Mouse (Mus musculus): ENCODE data around the gene Csnk1g2.

The Csnk1g2 gene

GRCm38 (mm10) chr10:80665459-80665858 is 42.8 kb downstream of the Csnk1g2 start:
- no peak for DNase-seq (ENCODE audit: low read depth, low spot score)

DNA sequence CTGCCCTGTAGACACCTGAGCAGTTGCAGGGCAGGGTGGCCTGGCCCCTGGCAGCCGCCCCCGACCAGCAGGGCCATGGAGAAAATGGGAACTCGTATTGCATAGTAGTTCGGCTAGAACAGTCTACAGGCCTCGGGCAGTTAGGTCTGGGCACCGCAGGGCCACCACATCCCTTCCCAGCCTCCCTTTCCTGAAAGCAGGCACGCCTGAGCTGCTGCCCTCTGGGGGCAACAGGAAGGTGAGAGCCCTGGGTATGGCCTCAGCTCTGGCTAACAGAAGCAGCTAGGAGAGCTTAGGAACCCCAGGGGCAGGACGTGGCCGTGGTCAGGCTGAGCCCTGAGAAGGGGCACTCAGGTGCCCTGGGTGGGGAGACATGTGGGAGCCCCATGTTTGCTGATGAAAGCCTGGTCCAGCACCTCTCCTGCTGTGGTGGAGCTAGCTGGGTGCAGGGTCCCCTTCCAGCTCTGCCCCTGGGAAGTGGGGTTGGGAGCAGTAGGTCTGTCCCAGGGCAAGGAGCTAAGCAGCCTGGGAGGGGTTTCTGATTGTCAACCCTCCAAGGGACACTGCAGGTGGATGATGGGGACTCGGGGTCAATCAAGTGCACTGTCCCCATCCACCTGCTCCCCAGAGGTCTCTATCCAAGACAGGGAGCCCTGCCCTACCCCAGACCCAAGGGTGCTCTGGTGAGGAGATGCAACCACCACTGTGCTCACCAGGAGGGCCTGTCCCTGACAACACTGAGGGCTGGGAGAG is 43.5 kb downstream of the Csnk1g2 start:
- no peak for DNase-seq (ENCODE audit: low read depth, low spot score)

DNA sequence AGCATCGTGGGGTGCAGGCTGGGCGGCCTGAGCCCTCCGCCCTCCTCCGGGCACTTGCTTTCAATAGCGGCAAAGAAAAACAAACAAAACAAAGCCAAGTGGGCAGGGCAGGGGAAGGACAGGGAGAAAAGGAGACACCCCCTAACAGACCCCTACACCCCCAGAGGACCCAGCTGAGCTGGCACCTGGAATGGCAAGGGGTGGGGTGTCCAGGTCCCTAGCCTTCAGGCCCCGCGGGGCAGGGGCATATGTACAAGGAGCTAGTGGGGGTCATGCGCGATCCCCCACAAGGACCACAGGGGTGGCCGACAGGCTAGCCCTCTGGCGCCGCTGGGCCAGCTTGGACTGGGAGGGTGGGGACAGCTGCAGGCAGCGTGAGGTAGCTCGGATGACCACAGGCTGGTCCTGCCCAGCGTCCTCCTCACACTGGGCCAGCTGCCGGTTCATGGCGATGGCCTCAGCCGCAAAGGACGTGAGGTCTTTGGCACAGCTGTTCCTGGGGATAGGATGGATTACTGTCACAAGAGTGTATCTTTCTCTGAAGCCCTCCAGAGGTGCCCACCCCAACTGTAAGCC is 44.3 kb downstream of the Csnk1g2 start:
- no peak for DNase-seq (ENCODE audit: low read depth, low spot score)

GRCm38 (mm10) chr10:80668614-80669013 is 46.0 kb downstream of the Csnk1g2 start:
- no peak for DNase-seq (ENCODE audit: low read depth, low spot score)

DNA sequence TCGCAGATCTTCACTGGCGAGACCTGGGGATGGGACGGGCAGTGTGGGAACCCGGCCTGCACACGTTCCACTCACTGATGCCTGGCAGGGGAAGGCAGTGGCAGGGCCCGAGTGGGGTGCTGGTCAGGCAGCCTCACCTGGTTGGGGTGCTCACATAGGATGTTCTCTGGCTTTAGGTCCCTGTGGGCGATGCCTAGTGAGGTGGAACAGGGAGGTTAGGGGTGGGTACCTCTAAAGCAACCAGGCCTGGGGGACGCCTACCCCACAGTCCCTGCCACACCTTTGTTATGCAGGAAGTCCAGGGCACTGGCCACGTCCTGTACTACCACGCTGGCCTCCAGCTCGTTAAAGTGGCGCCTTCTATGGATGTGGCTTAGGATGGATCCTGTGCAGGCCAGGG is 46.4 kb downstream of the Csnk1g2 start:
- no peak for DNase-seq (ENCODE audit: low read depth, low spot score)

DNA sequence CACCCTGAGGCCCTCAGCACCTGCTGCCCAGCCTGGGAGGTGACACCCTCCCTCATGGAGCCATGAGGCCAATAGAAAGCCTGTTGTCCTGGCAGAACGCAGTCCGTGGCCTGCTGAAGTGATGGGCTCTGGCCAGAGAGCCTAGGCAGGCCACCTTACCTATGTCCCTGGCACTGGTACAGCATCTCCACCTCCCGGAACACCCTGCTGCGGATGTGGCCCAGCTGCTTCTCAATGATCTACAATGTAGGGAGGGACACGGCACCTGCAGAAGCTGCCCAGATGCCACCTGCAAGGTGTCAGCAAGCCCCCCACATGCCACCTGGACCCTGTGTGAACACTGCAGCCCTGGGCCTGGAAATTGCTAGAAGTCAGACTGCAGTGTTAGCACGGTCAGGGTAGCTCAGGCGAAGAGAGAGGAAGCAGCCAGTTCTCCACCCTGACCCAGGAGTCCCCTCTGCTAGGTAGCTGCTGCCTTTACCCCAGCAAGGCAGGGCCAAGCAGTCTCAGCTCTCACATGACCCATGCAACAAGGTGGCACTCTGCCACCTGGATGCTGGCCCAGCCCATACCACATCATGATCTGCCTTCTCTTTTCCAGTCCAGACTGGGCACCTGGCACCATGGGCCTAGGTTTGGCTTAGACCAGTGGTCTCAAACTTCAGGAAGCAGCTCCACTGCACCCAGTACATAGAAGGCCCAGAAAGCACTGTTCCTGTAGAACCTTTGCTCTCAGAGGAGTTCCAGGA is 47.3 kb downstream of the Csnk1g2 start:
- no peak for DNase-seq (ENCODE audit: low read depth, low spot score)

- no peak for DNase-seq (ENCODE audit: low read depth, low spot score)
Observed at GRCm38 (mm10) chr10:80670531-80670930, 47.9 kb downstream of the Csnk1g2 start.

DNA sequence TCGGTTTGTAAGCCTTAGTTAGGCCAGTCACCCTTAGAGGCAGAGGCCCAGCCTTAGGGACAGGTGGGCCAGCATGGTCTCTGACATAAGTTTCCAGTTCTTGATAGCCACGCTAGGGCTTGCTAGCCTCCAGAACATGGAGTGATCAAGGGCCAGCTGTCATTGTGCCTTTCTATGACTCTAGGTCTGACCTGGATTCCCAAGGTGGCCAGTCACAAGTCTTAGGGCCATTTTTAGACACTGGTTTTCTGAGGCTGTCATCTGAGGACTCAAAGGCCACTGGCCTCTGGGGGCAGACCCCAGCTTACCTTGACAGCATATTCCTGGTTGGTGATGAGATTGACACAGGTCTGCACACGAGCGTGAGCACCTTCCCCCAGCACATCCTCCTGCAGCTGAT is 48.6 kb downstream of the Csnk1g2 start:
- DNase-seq (ENCODE audit: low read depth, low spot score) = no peak

- DNase-seq (ENCODE audit: low read depth, low spot score) = no peak
Observed at GRCm38 (mm10) chr10:80671936-80672690, 49.5 kb downstream of the Csnk1g2 start.

- no peak for DNase-seq (ENCODE audit: low read depth, low spot score)
Observed at GRCm38 (mm10) chr10:80673690-80674089, 51.1 kb downstream of the Csnk1g2 start.

DNA sequence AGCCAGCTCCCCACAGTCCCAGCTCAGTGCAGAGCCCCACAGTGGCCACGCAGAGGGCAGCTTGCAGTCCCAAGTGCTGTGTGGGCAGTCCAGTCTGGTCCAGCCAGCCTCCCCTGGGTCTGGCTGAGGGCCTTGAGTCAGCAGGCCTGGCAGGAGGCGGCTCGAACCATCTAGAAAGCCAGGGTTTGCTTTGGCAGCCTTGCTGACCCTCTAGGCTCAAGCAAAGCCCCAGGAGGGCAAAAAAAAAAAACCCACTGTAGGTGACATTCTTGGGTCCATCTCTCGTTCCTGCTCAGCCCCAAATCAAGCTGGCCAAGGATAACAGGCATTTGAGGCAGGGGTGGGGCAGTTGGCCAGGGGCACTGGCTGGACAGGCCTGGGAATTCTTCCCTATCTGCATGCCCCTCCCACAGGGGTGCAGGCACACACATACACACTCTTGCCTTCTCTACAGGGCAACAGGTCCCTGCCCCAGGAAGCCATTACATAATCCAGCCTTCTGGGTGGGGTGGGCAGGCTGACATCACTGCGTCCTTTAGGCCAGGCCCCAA is 51.6 kb downstream of the Csnk1g2 start:
- no peak for DNase-seq (ENCODE audit: low read depth, low spot score)

DNA sequence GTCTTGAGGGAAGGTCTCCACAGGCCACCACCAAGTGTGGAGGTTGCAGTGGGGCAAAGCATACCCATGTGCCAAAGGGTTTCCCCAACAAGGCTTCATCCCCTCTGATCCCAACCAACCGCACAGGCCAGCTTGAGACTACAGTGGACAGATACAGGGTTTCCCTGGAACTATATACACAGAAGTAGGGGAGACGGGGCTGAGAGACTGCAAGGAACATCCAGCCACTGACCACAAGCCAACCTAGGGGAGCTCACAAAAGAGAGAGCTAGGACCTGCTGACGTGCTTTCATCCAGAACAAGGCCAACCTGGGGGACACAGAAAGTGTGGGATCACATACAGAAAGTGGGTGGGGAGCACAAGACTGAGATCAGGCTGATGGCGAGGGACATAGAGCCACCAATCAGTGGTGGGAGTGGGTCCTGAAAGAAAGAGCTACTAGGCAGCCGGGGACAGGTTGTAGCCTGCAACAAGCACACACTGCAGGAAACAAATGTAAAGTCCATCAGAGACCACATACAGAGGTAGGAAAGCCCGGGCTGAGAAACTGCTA is 52.3 kb downstream of the Csnk1g2 start:
- no peak for DNase-seq (ENCODE audit: low read depth, low spot score)

GRCm38 (mm10) chr10:80675405-80676197 is 53.0 kb downstream of the Csnk1g2 start:
- no peak for DNase-seq (ENCODE audit: low read depth, low spot score)

DNA sequence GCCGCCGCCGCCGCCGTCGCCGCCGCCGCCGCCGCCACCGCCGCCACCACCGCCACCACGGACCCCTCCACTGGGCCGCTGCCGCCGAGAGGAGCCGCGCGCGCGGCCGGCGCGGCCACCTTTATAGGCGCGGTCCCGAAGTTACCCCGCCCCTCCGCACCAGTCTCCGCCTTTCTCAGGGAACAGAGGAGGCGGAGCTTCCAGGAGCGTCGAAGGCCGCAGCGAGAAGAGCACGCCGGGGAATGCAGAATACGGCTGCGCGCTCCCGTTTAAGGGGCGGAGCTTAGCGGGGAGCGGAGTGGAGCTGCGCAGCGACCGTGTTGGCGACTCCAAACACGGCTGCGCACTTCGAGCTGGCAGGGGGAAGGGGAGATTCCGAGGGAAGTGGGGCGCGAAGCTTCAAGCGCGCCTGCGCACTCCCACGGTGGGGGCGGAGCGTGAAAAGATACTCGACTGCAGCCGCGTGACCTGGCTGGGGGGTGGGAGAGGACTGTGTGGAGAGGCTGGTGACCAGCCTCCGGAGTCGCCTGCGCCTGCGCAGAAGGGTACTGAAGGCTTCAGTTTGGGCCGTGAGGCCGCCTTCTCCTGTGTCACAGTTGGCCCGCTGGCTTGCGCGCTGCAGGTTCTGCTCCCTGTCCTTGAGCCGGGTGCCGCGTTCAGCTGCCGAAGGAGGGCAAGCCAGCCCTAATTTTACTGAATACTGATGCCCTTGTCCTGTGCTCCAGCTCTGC is 53.7 kb downstream of the Csnk1g2 start:
- DNase-seq (ENCODE audit: low read depth, low spot score) = peak; percentile 99

DNA sequence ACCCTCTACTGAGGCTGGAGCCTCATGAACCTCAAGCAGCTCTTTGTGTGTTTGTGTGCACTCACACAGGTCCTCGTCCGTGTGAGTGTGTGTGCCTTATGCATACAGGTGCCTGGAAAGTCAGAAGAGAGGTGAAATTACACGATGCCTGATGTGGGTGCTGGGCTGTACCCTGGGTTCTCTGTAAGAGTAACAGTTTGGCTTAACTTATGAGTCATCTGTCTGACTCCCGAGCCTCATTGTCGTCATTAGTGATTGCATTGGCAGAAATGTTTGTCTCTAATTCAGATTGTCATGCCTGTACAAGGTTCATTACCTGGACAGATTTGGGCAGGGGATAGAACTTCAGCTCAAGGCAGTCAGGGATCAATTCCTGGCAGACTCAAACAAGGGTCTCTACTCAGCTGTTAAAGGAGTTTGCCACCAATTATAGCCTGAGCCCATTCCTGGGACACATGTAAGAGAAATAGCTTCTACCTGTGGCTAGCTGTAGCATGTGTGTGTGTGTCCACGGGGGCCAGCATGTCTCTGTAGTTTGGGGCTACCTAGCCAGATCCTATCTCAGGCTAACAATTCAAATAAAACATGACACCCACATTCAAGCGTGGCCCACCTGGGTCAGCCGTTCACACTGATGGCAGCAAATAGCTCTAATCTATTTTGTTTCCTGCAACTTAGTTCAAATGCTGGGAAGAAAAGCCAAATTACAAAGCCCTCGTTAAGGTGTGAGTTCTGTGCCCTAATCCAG is 54.7 kb downstream of the Csnk1g2 start:
- DNase-seq (ENCODE audit: low read depth, low spot score) = no peak

DNA sequence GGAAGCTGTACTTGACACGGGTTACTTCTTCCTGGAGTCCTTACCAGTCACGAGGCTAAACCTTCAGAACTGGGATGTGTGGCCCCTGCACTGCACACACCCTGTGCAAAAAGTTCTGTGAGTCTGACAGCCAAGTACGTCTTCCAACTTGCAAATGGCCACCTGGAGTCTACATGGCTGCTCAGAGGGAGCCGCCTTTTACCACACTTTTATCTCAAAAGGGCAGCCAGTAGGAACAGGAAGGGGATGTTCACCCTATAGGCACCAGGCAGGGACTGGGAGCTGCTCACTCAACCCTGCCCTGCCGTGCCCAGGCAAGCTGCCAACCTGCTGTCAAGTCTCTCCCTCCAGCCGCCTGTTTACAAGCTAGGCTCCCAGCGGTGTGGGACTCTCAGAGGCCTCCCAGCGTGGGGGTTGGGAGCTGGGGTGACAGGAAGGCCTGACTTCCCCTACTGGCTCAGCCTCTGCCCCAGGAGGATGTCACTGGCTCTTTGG is 55.4 kb downstream of the Csnk1g2 start, which contains the start of gene Mknk2:
Gene Mknk2, minus strand, starts transcription at position 171 of the 495 bp plus-strand sequence.
- DNase-seq (ENCODE audit: low read depth, low spot score) = no peak

GRCm38 (mm10) chr10:80678601-80679377 is 56.2 kb downstream of the Csnk1g2 start:
- no peak for DNase-seq (ENCODE audit: low read depth, low spot score)
